Mouse (Mus musculus) bone marrow macrophage, adult 2 months (primary cell): ENCODE measurements around the gene Rab21. TPM values are rescaled to one million over a fixed set of nuclear protein-coding genes. Genes with fewer than 3 reads are reported as not detected.

Experiments used
- H3K27ac ChIP-seq: 2 replicates; pipeline ENCODE4 v1.5.1; 2012; ENCODE audit warnings: low read depth, low read length; ENCODE audit not compliant: insufficient read depth
- H3K4me1 ChIP-seq: 2 replicates; pipeline ENCODE4 v1.6.1; 2012; ENCODE audit warnings: low read length; ENCODE audit not compliant: control insufficient read depth, insufficient read depth
- H3K4me3 ChIP-seq: 2 replicates; pipeline ENCODE4 v1.5.1; 2012; ENCODE audit warnings: mild to moderate bottlenecking, low read length, moderate library complexity; ENCODE audit not compliant: insufficient read depth
- CTCF ChIP-seq: IDR thresholded peaks from 2 replicates; pipeline ENCODE4 v1.5.1; 2012; ENCODE audit warnings: low read depth, mild to moderate bottlenecking, low read length, moderate library complexity
- POLR2A ChIP-seq: IDR thresholded peaks from 2 replicates; pipeline ENCODE4 v1.6.1; 2012; ENCODE audit warnings: mild to moderate bottlenecking, low read depth, low read length, borderline replicate concordance
- polyA plus RNA-seq: library from polyadenylated mRNA; stranded (reverse); fragments of >200 nt; gene quantifications from 2 replicates; pipeline ENCODE4 v1.2.4, GENCODE M21; 2012; ENCODE audit not compliant: missing spikeins, insufficient read depth, insufficient read length

The Rab21 gene
- polyA plus RNA-seq, 1 experiment = 59.1 TPM

- Histone ChIP-seq H3K27ac (no peak overlapping the region), H3K4me3 (no peak overlapping the region), H3K4me1 (peaks cover 11% of the 10 kb centered on the region)
- no peak for TF ChIP-seq CTCF
Measured at GRCm38 (mm10) chr10:115349509-115349908, 34.1 kb upstream of the Rab21 start.

- Histone ChIP-seq H3K4me3 (no peak overlapping the region), H3K4me1 (peaks cover 13% of the 10 kb centered on the region), H3K27ac (no peak overlapping the region)
- TF ChIP-seq CTCF (no peak), POLR2A (no peak)
Measured at GRCm38 (mm10) chr10:115349029-115349428, 33.6 kb upstream of the Rab21 start.

GRCm38 (mm10) chr10:115348131-115348530 is 32.7 kb upstream of the Rab21 start:
- H3K27ac ChIP-seq = no peak overlapping the region
- no peak for TF ChIP-seq CTCF
- TF ChIP-seq POLR2A = no peak
- H3K4me3 ChIP-seq = no peak overlapping the region

GRCm38 (mm10) chr10:115346444-115346843 is 31.1 kb upstream of the Rab21 start:
- H3K4me3 ChIP-seq = no peak overlapping the region
- no peak overlapping the region for H3K27ac ChIP-seq
- TF ChIP-seq CTCF (no peak), POLR2A (no peak)
- peaks cover 26% of the 10 kb centered on the region for H3K4me1 ChIP-seq

More at GRCm38 (mm10) chr10:115348131-115348530, 32.7 kb upstream of the Rab21 start:
- H3K4me1 ChIP-seq = peaks cover 20% of the 10 kb centered on the region

GRCm38 (mm10) chr10:115342771-115343425 is 27.5 kb upstream of the Rab21 start:
- no peak overlapping the region for H3K4me3 ChIP-seq
- peak overlapping the region; percentile 64 for H3K27ac ChIP-seq
- TF ChIP-seq CTCF (no peak), POLR2A (no peak)
- H3K4me1 ChIP-seq = peaks cover 23% of the 10 kb centered on the region

- Histone ChIP-seq H3K4me3 (no peak overlapping the region), H3K27ac (no peak overlapping the region), H3K4me1 (peaks cover 21% of the 10 kb centered on the region)
- no peak for TF ChIP-seq CTCF
- TF ChIP-seq POLR2A = no peak
Measured at GRCm38 (mm10) chr10:115339820-115340328, 24.5 kb upstream of the Rab21 start.

GRCm38 (mm10) chr10:115336901-115337300 is 21.5 kb upstream of the Rab21 start:
- H3K4me1 ChIP-seq = peaks cover 22% of the 10 kb centered on the region
- TF ChIP-seq CTCF (no peak), POLR2A (no peak)
- no peak overlapping the region for H3K27ac ChIP-seq
- no peak overlapping the region for H3K4me3 ChIP-seq

GRCm38 (mm10) chr10:115333528-115333927 is 18.1 kb upstream of the Rab21 start:
- TF ChIP-seq CTCF (no peak), POLR2A (no peak)
- no peak overlapping the region for H3K4me3 ChIP-seq
- H3K4me1 ChIP-seq = peaks cover 33% of the 10 kb centered on the region
- H3K27ac ChIP-seq = peak overlapping the region; percentile 99

GRCm38 (mm10) chr10:115332997-115333396 is 17.6 kb upstream of the Rab21 start:
- TF ChIP-seq POLR2A (no peak), CTCF (no peak)
- peak overlapping the region; percentile 99 for H3K27ac ChIP-seq
- peaks cover 38% of the 10 kb centered on the region for H3K4me1 ChIP-seq
- no peak overlapping the region for H3K4me3 ChIP-seq

- TF ChIP-seq POLR2A (no peak), CTCF (no peak)
- peak overlapping the region; percentile 99 for H3K27ac ChIP-seq
- peaks cover 41% of the 10 kb centered on the region for H3K4me1 ChIP-seq
- H3K4me3 ChIP-seq = peak overlapping the region; percentile 42
Measured at GRCm38 (mm10) chr10:115332420-115332952, 17.1 kb upstream of the Rab21 start.
